Mouse (Mus musculus): ENCODE measurements around the gene Mipep.

DNA sequence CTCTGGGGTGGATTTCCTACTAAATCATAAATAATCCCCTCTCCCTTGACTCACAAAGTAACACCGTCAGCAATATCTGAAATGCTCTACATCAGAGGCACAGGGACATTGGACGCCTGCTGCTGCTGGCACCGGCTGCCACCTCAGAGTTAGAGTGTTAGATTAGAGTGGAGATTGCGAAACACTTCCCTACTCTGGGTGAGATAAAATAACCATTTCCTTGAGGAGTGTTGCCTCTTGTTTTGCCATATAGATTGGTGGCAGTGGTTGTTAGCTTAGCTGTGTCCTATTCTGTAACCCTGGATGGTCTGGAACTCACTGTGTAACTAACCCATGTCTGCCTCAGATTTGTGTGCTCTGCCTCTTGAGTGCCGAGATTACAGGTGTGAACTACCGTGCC is 39.2 kb upstream of the Mipep start:
- TF ChIP-seq EP300 (IDR thresholded peaks at IDR 0.05; ENCODE audit: low read depth) (no peak), CTCF (IDR thresholded peaks at IDR 0.05; ENCODE audit: low read depth) (no peak)
